In the genomic region with DNA sequence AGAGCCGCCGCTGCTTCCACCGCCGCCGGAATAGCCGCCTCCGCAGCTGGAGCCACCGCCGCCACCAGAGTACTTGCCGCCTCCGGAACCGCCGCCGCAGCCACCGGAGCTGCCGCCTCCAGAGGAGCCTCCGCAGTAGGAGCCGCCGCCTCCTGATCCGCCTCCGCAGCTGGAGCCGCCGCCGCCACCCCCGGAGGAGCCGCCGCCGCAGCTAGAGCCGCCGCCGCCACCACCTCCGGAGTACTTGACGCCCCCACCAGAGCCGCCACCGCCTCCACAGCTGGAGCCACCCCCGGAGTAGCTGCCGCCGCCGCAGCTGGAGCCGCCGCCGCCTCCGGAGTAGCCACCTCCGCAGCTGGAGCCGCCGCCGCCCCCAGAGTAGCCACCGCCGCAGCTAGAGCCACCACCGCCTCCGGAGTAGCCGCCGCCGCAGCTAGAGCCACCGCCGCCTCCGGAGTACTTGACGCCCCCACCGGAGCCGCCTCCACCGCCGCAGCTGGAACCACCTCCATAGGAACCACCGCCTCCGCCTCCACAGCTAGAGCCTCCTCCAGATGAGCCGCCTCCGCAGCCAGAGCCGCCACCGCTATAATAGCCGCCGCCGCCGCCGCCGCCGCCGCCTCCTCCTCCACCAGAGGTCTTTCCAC, we compare ENCODE assay signal across 9 mouse cellular contexts. TPM values are rescaled to one million over a fixed set of nuclear protein-coding genes. Genes with fewer than 3 reads are reported as not detected.
DNase-seq lines count a peak whose midpoint lies in the region; ATAC-seq and TF ChIP-seq lines count a peak whose summit lies in the region.
"Had no signal": no experiment of that assay in that cellular context is flagged by ENCODE, and none has a peak within 500 bp of the region (broad histone marks: within the 10 kb centered on the region; RNA-seq: fewer than 3 reads in every experiment).

No protein-coding gene starts in this region.

- no peak for TF ChIP-seq CTCF in gastrocnemius, adult 2 months (IDR thresholded peaks at IDR 0.05)
- TF ChIP-seq CTCF in hindbrain, postnatal 0 days (IDR thresholded peaks at IDR 0.05; ENCODE audit: low read depth): no peak

- no peaks in the 10 kb centered on the region for H3K4me1 ChIP-seq in hindbrain, postnatal 0 days (ENCODE audit: insufficient read depth, low read length)

- H3K9me3 ChIP-seq in hindbrain, postnatal 0 days (ENCODE audit: low read length): no peaks in the 10 kb centered on the region

- ATAC-seq in hindbrain, postnatal 0 days: peak; percentile 71
- peak; percentile 75 for ATAC-seq in megakaryocyte-erythroid progenitor cell, adult 5-6 weeks (replicated peaks; ENCODE audit: low FRiP score, low TSS enrichment, poor library complexity, severe bottlenecking)

- no peaks in the 10 kb centered on the region for H3K36me3 ChIP-seq in hindbrain, postnatal 0 days (ENCODE audit: insufficient read depth, low read length)

- no peaks in the 10 kb centered on the region for H3K27me3 ChIP-seq in hindbrain, postnatal 0 days (ENCODE audit: insufficient read depth, low read length)

- DNase-seq in adrenal gland, adult 18-20 months (ENCODE audit: low spot score in 2 of 2): peak; percentile 40 to 63
- DNase-seq in cerebellum, postnatal 25 days: peak; percentile 10 to 32
- no peak for DNase-seq in gastrocnemius, adult 2 months
- DNase-seq in hindbrain, postnatal 0 days (ENCODE audit: low spot score): peak; percentile 66
- DNase-seq in left cerebral cortex, postnatal 4 days: peak; percentile 19
- peak; percentile 52 for DNase-seq in right cerebral cortex, postnatal 14 days
- no peak for DNase-seq in MN1 (ENCODE audit: low spot score)

- H3K4me2 ChIP-seq in hindbrain, postnatal 0 days (ENCODE audit: low read depth, low read length): peak overlapping the region; percentile 84

- H3K4me3 ChIP-seq in gastrocnemius, adult 2 months: peak overlapping the region; percentile 84
- H3K4me3 ChIP-seq in hindbrain, postnatal 0 days (ENCODE audit: low read length): peak overlapping the region; percentile 75

- intact Hi-C loops in gastrocnemius, adult 2 months (cut with DNase I): no loop called here
- intact Hi-C loops in left cerebral cortex, postnatal 4 days (cut with DNase I): no loop called here

- WGBS in hindbrain, postnatal 0 days: under 1% methylated on average over 49 of the region's 76 CpGs

- peak overlapping the region; percentile 84 for H3K9ac ChIP-seq in hindbrain, postnatal 0 days (replicated peaks; ENCODE audit: low read length)

- no peak overlapping the region for H3K27ac ChIP-seq in gastrocnemius, adult 2 months
- H3K27ac ChIP-seq in hindbrain, postnatal 0 days: peak overlapping the region; percentile 94

RNA-seq across cellular contexts. Expression of a gene that starts 1.5 kb away (rescaled TPM):
- under 1 TPM in 1 of 2 experiments, not detected in 1; 0.16 TPM for total RNA-seq in adrenal gland, adult 18-20 months (2021)
- total RNA-seq in gastrocnemius, adult 2 months (2021): not detected
- total RNA-seq in hindbrain, postnatal 0 days (2014; rRNA removed): 0.68 and 2.2 TPM in 2 replicates
- polyA plus RNA-seq in hindbrain, postnatal 0 days (2015; fragmentation: Nextera tagmentation; extraction: Ambion mirVana): 10.3 and 12.1 TPM in 2 replicates
- total RNA-seq in left cerebral cortex, postnatal 4 days (2021): 1 to 10 TPM; 6.4 to 6.5 TPM
- not detected in 2 replicates for total RNA-seq in megakaryocyte-erythroid progenitor cell, adult 5-6 weeks (2014; fragmentation: Nextera tagmentation)
- total RNA-seq in megakaryocyte-erythroid progenitor cell, adult 5-6 weeks (2017): not detected in 2 replicates

RNA-seq across cellular contexts. Expression of a gene that starts 42.3 kb away (rescaled TPM):
- not detected for total RNA-seq in adrenal gland, adult 18-20 months (2021)
- not detected for total RNA-seq in gastrocnemius, adult 2 months (2021)
- 0.21 TPM in 1 of 2 replicates, not detected in the other for total RNA-seq in hindbrain, postnatal 0 days (2014; rRNA removed)
- not detected in 2 replicates for polyA plus RNA-seq in hindbrain, postnatal 0 days (2015; fragmentation: Nextera tagmentation; extraction: Ambion mirVana)
- total RNA-seq in left cerebral cortex, postnatal 4 days (2021): not detected
- not detected in 2 replicates for total RNA-seq in megakaryocyte-erythroid progenitor cell, adult 5-6 weeks (2014; fragmentation: Nextera tagmentation)
- not detected in 2 replicates for total RNA-seq in megakaryocyte-erythroid progenitor cell, adult 5-6 weeks (2017)
- polyA plus RNA-seq: gonadal fat pad, adult 2 months had no signal

Comparison
In these comparisons a context has a peak if more than half of its experiments do, and no peak if none do; other contexts are left out.
1. DNase-seq: peak in adrenal gland, adult 18-20 months (2 of 2), cerebellum, postnatal 25 days (2 of 2), hindbrain, postnatal 0 days (single experiment), left cerebral cortex, postnatal 4 days (single experiment) and right cerebral cortex, postnatal 14 days (single experiment); none in gastrocnemius, adult 2 months (single experiment) and MN1 (single experiment).